Mouse (Mus musculus) heart, embryonic 13.5 days (tissue): ENCODE data around the gene Irf2. TPM values are rescaled to one million over a fixed set of nuclear protein-coding genes. Genes with fewer than 3 reads are reported as not detected.
"Not testable (repeated sequence)": the region's sequence is repeated elsewhere in the genome, so short reads cannot be mapped to it uniquely, and the experiment has no call there.

Experiments
- ATAC-seq: fragments of 200-750 bp; cut with Nextera tagmentation; 2 replicates; pipeline ENCODE4 v1.8.0; 2017; ENCODE audit warnings: moderate TSS enrichment; ENCODE audit not compliant: insufficient number of reproducible peaks, low FRiP score, low TSS enrichment; ENCODE audit errors: extremely low read depth
- H3K27ac ChIP-seq: fragments of 300-500 bp; sonication (generic); replicated peaks from 2 replicates; pipeline ENCODE4 v1.5.1; 2015; ENCODE audit warnings: moderate library complexity, mild to moderate bottlenecking, inconsistent platforms
- H3K27me3 ChIP-seq: fragments of 300-500 bp; sonication (generic); replicated peaks from 2 replicates; pipeline ENCODE4 v1.6.1; 2015; ENCODE audit warnings: mild to moderate bottlenecking, inconsistent platforms
- H3K36me3 ChIP-seq: fragments of 300-500 bp; sonication (generic); 2 replicates; pipeline ENCODE4 v1.6.1; 2015; ENCODE audit warnings: mild to moderate bottlenecking, inconsistent platforms
- H3K4me1 ChIP-seq: fragments of 300-500 bp; sonication (generic); 2 replicates; pipeline ENCODE4 v1.6.1; 2015; ENCODE audit warnings: inconsistent platforms
- H3K4me2 ChIP-seq: fragments of 300-500 bp; sonication (generic); 2 replicates; pipeline ENCODE4 v1.6.1; 2015; ENCODE audit warnings: inconsistent platforms, mild to moderate bottlenecking, moderate library complexity
- H3K4me3 ChIP-seq: fragments of 300-500 bp; sonication (generic); 2 replicates; pipeline ENCODE4 v1.5.1; 2015; ENCODE audit warnings: moderate library complexity, mild to moderate bottlenecking, inconsistent platforms
- H3K9ac ChIP-seq: fragments of 300-500 bp; sonication (generic); 2 replicates; pipeline ENCODE4 v1.6.1; 2015; ENCODE audit warnings: inconsistent platforms, mild to moderate bottlenecking, moderate library complexity
- H3K9me3 ChIP-seq: fragments of 300-500 bp; sonication (generic); 2 replicates; pipeline ENCODE4 v1.6.1; 2016; ENCODE audit warnings: inconsistent platforms
- WGBS: fragments of 180-500 bp; shearing (Covaris S2); methylation state at CpG from one replicate; pipeline ENCODE4 v1.1.7; 2015; ENCODE audit warnings: mixed read lengths; 5-methylcytosine and 5-hydroxymethylcytosine counted together
- polyA plus RNA-seq: library from polyadenylated mRNA; unstranded; fragments of >200 nt; fragmentation: Nextera tagmentation; extraction: Ambion mirVana; gene quantifications from 2 replicates; pipeline ENCODE4 v1.2.1, GENCODE M21; 2015

Gene Irf2
- polyA plus RNA-seq, 1 experiment from 2014 or later = 10.8 TPM

DNA sequence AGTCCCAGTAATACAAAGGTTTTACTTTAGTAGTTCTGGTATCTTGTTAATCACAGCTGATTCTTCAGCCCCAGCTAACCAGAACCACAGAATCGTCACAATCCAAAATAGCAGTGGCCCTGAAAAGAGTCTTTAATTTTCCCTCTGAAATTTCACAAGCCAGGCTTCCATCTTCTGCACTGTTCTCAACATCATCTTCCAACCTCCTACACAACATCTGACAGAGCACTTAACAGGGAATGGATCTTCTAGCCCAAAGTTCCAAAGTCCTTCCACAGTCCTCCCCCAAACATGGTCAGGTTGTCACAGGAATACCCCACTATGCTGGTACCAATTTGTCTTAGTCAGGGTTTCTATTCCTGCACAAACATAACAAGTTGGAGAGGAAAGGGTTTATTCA is 9.9 kb upstream of the Irf2 start:
- not testable (repeated sequence) for H3K4me3 ChIP-seq, H3K27me3 ChIP-seq, H3K36me3 ChIP-seq, H3K9ac ChIP-seq, H3K4me2 ChIP-seq, H3K27ac ChIP-seq, H3K9me3 ChIP-seq, ATAC-seq, H3K4me1 ChIP-seq
- WGBS = 62% methylated on average over 1 of the region's 1 CpGs

- Histone ChIP-seq H3K4me2 (no peak overlapping the region), H3K9ac (no peak overlapping the region), H3K36me3 (0 out of 2 replicates have a peak, but pooled peaks cover 6% of the 10 kb centered on the region), H3K4me1 (peaks cover 3% of the 10 kb centered on the region), H3K4me3 (no peak overlapping the region), H3K27ac (no peak overlapping the region), H3K27me3 (no peaks in the 10 kb centered on the region), H3K9me3 (0 out of 2 replicates have a peak, but pooled peaks cover 8% of the 10 kb centered on the region)
- no peak for ATAC-seq
- 83% methylated on average over 7 of the region's 7 CpGs for WGBS
Observed at GRCm38 (mm10) chr8:46732381-46732915, 7.1 kb upstream of the Irf2 start.

DNA sequence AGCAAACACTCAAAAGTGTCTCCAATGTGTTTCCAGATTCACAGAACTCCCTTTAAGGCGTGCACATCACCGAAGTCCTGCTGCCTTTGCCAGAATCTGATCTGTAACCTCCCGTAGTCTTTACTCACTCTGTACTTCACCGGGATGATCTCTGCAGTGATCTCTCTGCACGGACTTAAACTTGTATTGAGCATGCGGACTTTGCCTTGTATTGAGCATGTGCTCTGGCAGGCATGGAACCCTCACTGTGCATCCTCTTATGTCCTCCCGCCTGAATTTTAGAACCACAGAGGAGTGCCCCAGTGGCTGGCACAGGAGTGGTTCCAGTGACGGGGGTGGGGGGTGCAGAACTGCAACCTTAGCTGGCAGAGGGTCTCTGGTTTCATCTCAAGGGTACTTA is 5.9 kb upstream of the Irf2 start:
- 78% methylated on average over 8 of the region's 8 CpGs for WGBS
- Histone ChIP-seq H3K27ac (no peak overlapping the region), H3K9ac (no peak overlapping the region), H3K9me3 (0 out of 2 replicates have a peak, but pooled peaks cover 8% of the 10 kb centered on the region), H3K27me3 (no peaks in the 10 kb centered on the region), H3K36me3 (0 out of 2 replicates have a peak, but pooled peaks cover 6% of the 10 kb centered on the region), H3K4me2 (no peak overlapping the region), H3K4me1 (peaks cover 15% of the 10 kb centered on the region), H3K4me3 (no peak overlapping the region)
- ATAC-seq = no peak

DNA sequence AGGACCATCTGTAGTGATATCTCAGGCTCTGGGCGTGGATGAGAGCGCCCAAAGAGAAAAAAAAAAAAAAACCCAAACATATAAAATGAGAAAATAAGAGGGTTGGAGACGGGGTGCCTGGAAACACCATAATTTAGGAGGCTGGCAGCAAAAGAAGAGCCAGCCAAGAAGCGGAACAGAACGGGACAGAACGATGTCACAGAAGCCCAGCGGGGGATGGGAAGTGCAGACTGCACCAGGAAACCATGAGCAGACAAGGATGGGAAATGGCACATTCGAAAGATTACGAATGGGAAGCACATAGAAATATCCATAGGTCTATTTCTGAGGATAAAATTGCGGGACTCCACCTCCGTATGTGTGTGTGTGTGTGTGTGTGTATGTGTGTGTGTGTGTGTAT is 4.0 kb upstream of the Irf2 start:
- Histone ChIP-seq H3K27me3 (no peaks in the 10 kb centered on the region), H3K9ac (no peak overlapping the region), H3K4me1 (peaks cover 18% of the 10 kb centered on the region), H3K27ac (no peak overlapping the region), H3K4me3 (no peak overlapping the region), H3K9me3 (0 out of 2 replicates have a peak, but pooled peaks cover 8% of the 10 kb centered on the region), H3K4me2 (no peak overlapping the region), H3K36me3 (0 out of 2 replicates have a peak, but pooled peaks cover 6% of the 10 kb centered on the region)
- WGBS = 70% methylated on average over 11 of the region's 11 CpGs
- no peak for ATAC-seq

GRCm38 (mm10) chr8:46736260-46736659 is 3.3 kb upstream of the Irf2 start:
- WGBS = 75% methylated on average over 3 of the region's 3 CpGs
- no peak overlapping the region for H3K4me3 ChIP-seq
- no peak for ATAC-seq
- H3K9ac ChIP-seq = no peak overlapping the region
- H3K9me3 ChIP-seq = 0 out of 2 replicates have a peak, but pooled peaks cover 8% of the 10 kb centered on the region
- peaks cover 18% of the 10 kb centered on the region for H3K4me1 ChIP-seq
- no peaks in the 10 kb centered on the region for H3K27me3 ChIP-seq
- H3K4me2 ChIP-seq = no peak overlapping the region
- 0 out of 2 replicates have a peak, but pooled peaks cover 6% of the 10 kb centered on the region for H3K36me3 ChIP-seq
- H3K27ac ChIP-seq = no peak overlapping the region

GRCm38 (mm10) chr8:46737421-46737820 is 2.1 kb upstream of the Irf2 start:
- ATAC-seq = no peak
- no peak overlapping the region for H3K4me3 ChIP-seq
- 0 out of 2 replicates have a peak, but pooled peaks cover 8% of the 10 kb centered on the region for H3K9me3 ChIP-seq
- 0 out of 2 replicates have a peak overlapping the region, but pooled peaks have one; percentile 85 for H3K4me2 ChIP-seq
- H3K36me3 ChIP-seq = 0 out of 2 replicates have a peak, but pooled peaks cover 6% of the 10 kb centered on the region
- 56% methylated on average over 10 of the region's 10 CpGs for WGBS
- no peak overlapping the region for H3K9ac ChIP-seq
- no peak overlapping the region for H3K27ac ChIP-seq
- no peaks in the 10 kb centered on the region for H3K27me3 ChIP-seq
- peaks cover 28% of the 10 kb centered on the region for H3K4me1 ChIP-seq

DNA sequence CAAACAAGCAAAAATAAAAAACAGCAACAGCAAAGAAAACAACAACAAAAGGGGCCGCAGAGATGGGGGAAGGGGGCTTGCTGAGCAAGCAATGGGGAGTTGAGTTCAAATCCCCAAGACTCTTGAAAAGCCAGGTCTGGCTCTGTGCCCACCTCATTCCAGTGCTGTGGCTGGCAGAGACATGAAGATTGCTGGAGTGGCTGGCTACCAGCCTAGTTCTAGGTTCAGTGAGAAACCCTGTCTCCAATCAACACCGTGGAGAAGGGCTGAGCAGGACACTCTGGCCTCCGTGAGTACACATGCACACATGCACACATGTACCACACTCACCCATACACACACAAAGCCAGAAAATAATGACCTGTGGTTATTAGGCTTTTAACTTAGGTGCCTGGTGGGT is 1.6 kb upstream of the Irf2 start:
- Histone ChIP-seq H3K4me2 (peak overlapping the region; percentile 85), H3K9ac (peak overlapping the region; percentile 99), H3K9me3 (0 out of 2 replicates have a peak, but pooled peaks cover 8% of the 10 kb centered on the region)

DNA sequence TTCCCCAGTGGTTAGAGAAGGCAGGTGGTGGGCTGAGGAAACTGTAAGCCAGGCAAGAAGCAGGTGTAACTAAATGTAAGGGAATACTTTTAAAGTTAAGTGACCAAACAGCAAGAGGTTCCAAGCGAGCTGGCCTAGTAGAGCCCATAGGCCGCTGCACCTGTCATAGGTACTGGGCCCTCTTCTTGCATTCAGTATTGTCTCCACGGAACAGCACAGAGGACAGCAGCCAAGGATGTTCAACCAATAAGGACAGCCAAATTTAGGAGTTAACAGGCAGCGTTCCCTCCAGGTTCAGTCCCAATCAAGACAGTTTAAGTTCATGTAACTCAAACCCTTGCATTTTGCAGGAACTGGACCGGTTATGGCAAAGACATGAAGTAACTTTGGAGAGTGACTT is 931 bp upstream of the Irf2 start:
- H3K4me1 ChIP-seq = peaks cover 35% of the 10 kb centered on the region
- no peaks in the 10 kb centered on the region for H3K27me3 ChIP-seq
- no peak for ATAC-seq
- H3K36me3 ChIP-seq = 0 out of 2 replicates have a peak, but pooled peaks cover 6% of the 10 kb centered on the region
- 34% methylated on average over 5 of the region's 5 CpGs for WGBS
- peak overlapping the region; percentile 85 for H3K4me2 ChIP-seq
- peak overlapping the region; percentile 96 for H3K4me3 ChIP-seq
- H3K9ac ChIP-seq = peak overlapping the region; percentile 99
- peak overlapping the region; percentile 96 for H3K27ac ChIP-seq
- 0 out of 2 replicates have a peak, but pooled peaks cover 8% of the 10 kb centered on the region for H3K9me3 ChIP-seq

More for the DNA sequence above, 1.6 kb upstream of the Irf2 start:
- no peak for ATAC-seq
- H3K4me1 ChIP-seq = peaks cover 33% of the 10 kb centered on the region
- peak overlapping the region; percentile 96 for H3K4me3 ChIP-seq
- 0 out of 2 replicates have a peak, but pooled peaks cover 6% of the 10 kb centered on the region for H3K36me3 ChIP-seq
- no peaks in the 10 kb centered on the region for H3K27me3 ChIP-seq
- 40% methylated on average over 3 of the region's 3 CpGs for WGBS
- peak overlapping the region; percentile 96 for H3K27ac ChIP-seq

DNA sequence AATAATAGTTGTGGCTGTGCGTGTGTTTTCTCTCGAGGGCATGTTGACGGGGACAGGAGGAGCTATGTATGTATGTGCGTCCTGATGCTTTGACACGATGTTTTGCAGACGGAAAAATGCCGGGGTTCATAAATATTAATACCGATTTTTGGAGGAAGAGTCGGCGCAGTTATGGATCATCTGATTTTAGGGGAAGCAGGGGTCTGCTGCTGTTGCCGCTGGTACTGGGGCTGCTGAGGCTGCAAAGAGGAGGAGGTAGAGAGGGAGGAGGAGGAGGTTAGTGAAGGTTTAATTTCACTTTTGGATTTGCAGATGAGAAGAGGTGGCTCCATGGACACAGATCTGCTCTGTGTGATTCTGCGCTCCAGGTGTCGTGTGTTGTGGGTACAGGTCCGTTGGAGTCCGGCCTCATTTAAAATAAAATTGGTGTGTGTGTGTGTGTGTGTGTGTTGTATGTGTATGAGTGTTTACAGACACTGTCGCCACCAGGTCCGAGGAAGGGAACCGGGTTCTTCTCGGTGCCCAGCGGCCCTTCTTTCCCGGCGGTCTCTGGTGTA is 502 bp downstream of the Irf2 start:
- WGBS = under 1% methylated on average over 22 of the region's 22 CpGs
- peak overlapping the region; percentile 96 for H3K4me3 ChIP-seq
- H3K36me3 ChIP-seq = 0 out of 2 replicates have a peak, but pooled peaks cover 6% of the 10 kb centered on the region
- H3K9ac ChIP-seq = peak overlapping the region; percentile 99
- H3K4me1 ChIP-seq = peaks cover 35% of the 10 kb centered on the region
- ATAC-seq = no peak
- no peaks in the 10 kb centered on the region for H3K27me3 ChIP-seq
- 0 out of 2 replicates have a peak, but pooled peaks cover 8% of the 10 kb centered on the region for H3K9me3 ChIP-seq
- H3K4me2 ChIP-seq = peak overlapping the region; percentile 85
- H3K27ac ChIP-seq = peak overlapping the region; percentile 96

DNA sequence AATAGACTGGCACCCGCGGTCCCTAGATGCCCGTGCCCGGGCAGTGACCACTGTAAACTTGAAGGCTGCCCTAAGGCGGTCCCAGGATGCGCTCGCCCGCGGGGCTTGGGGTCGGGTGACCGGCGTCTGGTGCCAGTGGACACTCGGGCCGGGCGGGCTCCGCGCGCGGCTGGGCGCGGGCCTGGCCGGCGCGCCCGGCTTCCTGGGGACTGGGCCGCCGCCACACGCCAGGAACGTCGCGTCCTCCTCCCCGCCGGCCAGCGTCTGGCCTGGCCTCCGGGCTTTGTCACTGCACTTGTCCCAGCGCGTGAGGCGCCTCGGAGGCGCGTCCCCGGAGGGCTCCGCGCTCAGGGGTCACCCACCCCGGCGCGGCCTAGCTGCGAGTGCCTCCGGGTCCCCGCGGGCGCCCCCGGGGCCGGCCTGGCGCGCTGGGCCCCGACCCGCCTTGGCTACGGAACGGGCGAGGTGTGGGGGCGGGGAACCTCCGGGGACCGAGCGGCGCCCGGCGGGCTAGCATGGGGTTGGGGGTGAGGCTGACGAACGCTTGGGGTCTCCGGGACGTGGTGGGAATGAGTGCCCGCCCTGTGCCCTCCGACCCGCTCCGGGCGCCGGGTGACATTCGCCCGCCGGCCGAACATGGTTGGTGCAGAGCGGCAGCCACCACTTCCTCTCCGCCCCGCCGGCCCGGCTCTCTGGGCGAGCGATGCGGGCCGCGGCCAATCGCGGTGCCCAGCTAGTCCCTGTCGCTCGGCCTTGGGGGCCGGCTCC is 1.2 kb downstream of the Irf2 start:
- Histone ChIP-seq H3K4me1 (peaks cover 35% of the 10 kb centered on the region), H3K4me3 (peak overlapping the region; percentile 96), H3K4me2 (peak overlapping the region; percentile 85), H3K27ac (peak overlapping the region; percentile 96), H3K9me3 (0 out of 2 replicates have a peak, but pooled peaks cover 8% of the 10 kb centered on the region), H3K27me3 (no peaks in the 10 kb centered on the region), H3K36me3 (0 out of 2 replicates have a peak, but pooled peaks cover 6% of the 10 kb centered on the region), H3K9ac (peak overlapping the region; percentile 99)
- WGBS = under 1% methylated on average over 88 of the region's 97 CpGs
- peak; percentile 55; the same call in 1 of the 2 replicates for ATAC-seq

DNA sequence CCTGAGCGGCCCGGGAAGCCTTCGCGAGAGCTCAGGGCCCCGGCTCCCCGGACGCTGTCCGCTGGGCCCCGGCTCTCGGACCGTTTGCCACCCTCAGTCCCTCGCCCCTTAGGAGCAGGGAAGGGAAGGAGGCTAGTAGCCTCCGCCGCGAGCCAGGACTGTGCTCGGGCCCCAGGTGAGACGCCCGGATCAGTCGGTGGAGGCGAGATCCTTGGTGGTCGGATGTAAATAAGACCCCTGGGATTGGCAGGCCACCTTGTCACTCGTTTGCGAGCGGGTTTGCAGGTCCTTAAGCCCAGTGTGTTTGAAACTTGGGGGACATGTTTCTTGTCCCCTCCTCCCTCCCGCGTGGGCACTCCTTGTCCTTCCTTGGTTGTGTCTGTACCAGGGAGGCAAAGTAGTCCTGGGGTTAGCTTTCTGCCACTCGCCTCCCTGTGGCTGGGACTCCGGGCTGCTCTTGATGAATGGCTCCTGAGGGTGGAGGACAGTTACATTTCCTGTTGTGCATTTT is 1.8 kb downstream of the Irf2 start:
- Histone ChIP-seq H3K4me3 (peak overlapping the region; percentile 96), H3K4me2 (peak overlapping the region; percentile 85), H3K36me3 (0 out of 2 replicates have a peak, but pooled peaks cover 5% of the 10 kb centered on the region), H3K27me3 (no peaks in the 10 kb centered on the region), H3K9me3 (0 out of 2 replicates have a peak, but pooled peaks cover 8% of the 10 kb centered on the region), H3K9ac (peak overlapping the region; percentile 99), H3K4me1 (peaks cover 40% of the 10 kb centered on the region), H3K27ac (peak overlapping the region; percentile 96)
- WGBS = under 1% methylated on average over 28 of the region's 28 CpGs
- ATAC-seq = no peak
